Mouse (Mus musculus) intestine, embryonic 14.5 days (tissue): ENCODE measurements at regions not wholly inside any gene's neighbourhood (a gene's known extent, or its start where the extent isn't known, plus 50 kb on each side); places are given as distances from the start of the nearest gene placed in this dataset.

ENCODE experiments used
- ATAC-seq: fragments of 200-750 bp; cut with Nextera tagmentation; replicated peaks from 2 replicates; pipeline ENCODE4 v1.8.0; 2017; ENCODE audit warnings: low read depth, moderate number of reproducible peaks, moderate TSS enrichment, moderate library complexity; ENCODE audit not compliant: low FRiP score, low TSS enrichment
- DNase-seq: peaks from one replicate; pipeline ENCODE4 v3.0.0-alpha.2; 2018; ENCODE audit warnings: low spot score
- H3K27ac ChIP-seq: fragments of 300-500 bp; sonication (generic); 2 replicates; pipeline ENCODE4 v1.5.1; 2014; ENCODE audit warnings: low read depth, mild to moderate bottlenecking, control low read depth
- H3K27me3 ChIP-seq: fragments of 300-500 bp; sonication (generic); replicated peaks from 2 replicates; pipeline ENCODE4 v1.6.1; 2014; ENCODE audit warnings: low read length, control low read depth; ENCODE audit not compliant: control insufficient read depth, insufficient read depth
- H3K36me3 ChIP-seq: fragments of 300-500 bp; sonication (generic); 2 replicates; pipeline ENCODE4 v1.6.1; 2014; ENCODE audit warnings: low read length, control low read depth; ENCODE audit not compliant: control insufficient read depth, insufficient read depth
- H3K4me1 ChIP-seq: fragments of 300-500 bp; sonication (generic); replicated peaks from 2 replicates; pipeline ENCODE4 v1.6.1; 2014; ENCODE audit warnings: low read length, control low read depth, mixed read lengths; ENCODE audit not compliant: control insufficient read depth, insufficient read depth
- H3K4me2 ChIP-seq: fragments of 300-500 bp; sonication (generic); 2 replicates; pipeline ENCODE4 v1.6.1; 2014; ENCODE audit warnings: low read length
- H3K4me3 ChIP-seq: fragments of 300-500 bp; sonication (generic); 2 replicates; pipeline ENCODE4 v1.5.1; 2014; ENCODE audit warnings: low read depth, low read length, control low read depth, mixed read lengths
- H3K9ac ChIP-seq: fragments of 300-500 bp; sonication (generic); 2 replicates; pipeline ENCODE4 v1.6.1; 2014; ENCODE audit warnings: mild to moderate bottlenecking, low read length
- H3K9me3 ChIP-seq: fragments of 300-500 bp; sonication (generic); 2 replicates; pipeline ENCODE4 v1.6.1; 2016; ENCODE audit warnings: low read length, control low read depth; ENCODE audit not compliant: control insufficient read depth
- WGBS: fragments of 180-500 bp; shearing (Covaris S2); extraction: QIAGEN DNeasy Blood & Tissue Kit; methylation state at CpG from one replicate; pipeline ENCODE4 v1.1.7; 2014; 5-methylcytosine and 5-hydroxymethylcytosine counted together

- Histone ChIP-seq H3K4me1 (no peaks in the 10 kb centered on the region), H3K9me3 (no peaks in the 10 kb centered on the region), H3K36me3 (no peaks in the 10 kb centered on the region), H3K4me2 (no peak overlapping the region), H3K27me3 (no peaks in the 10 kb centered on the region), H3K9ac (no peak overlapping the region), H3K4me3 (no peak overlapping the region), H3K27ac (no peak overlapping the region)
- WGBS = 90% methylated on average over 2 of the region's 2 CpGs
- ATAC-seq (no peak), DNase-seq (peak; percentile 10)
Observed at GRCm38 (mm10) chr1:91730281-91730680, 71.0 kb upstream of the Twist2 start.

- no peak overlapping the region for H3K4me2 ChIP-seq
- 46% methylated on average over 13 of the region's 13 CpGs for WGBS
- ATAC-seq (no peak), DNase-seq (peak; percentile 21)
- H3K27ac ChIP-seq = no peak overlapping the region
- no peak overlapping the region for H3K9ac ChIP-seq
- H3K9me3 ChIP-seq = no peaks in the 10 kb centered on the region
- H3K36me3 ChIP-seq = no peaks in the 10 kb centered on the region
- no peaks in the 10 kb centered on the region for H3K27me3 ChIP-seq
- H3K4me1 ChIP-seq = no peaks in the 10 kb centered on the region
- no peak overlapping the region for H3K4me3 ChIP-seq
Observed at GRCm38 (mm10) chr1:91731703-91732102, 69.6 kb upstream of the Twist2 start.

- Histone ChIP-seq H3K9ac (no peak overlapping the region), H3K36me3 (no peaks in the 10 kb centered on the region), H3K27me3 (no peaks in the 10 kb centered on the region), H3K4me3 (no peak overlapping the region), H3K9me3 (no peaks in the 10 kb centered on the region), H3K4me2 (no peak overlapping the region), H3K4me1 (no peaks in the 10 kb centered on the region), H3K27ac (no peak overlapping the region)
- ATAC-seq (no peak), DNase-seq (peak; percentile 47)
- WGBS = 81% methylated on average over 12 of the region's 12 CpGs
Observed at GRCm38 (mm10) chr1:91732461-91732861, 68.8 kb upstream of the Twist2 start.

- 79% methylated on average over 2 of the region's 2 CpGs for WGBS
- Histone ChIP-seq H3K4me1 (no peaks in the 10 kb centered on the region), H3K4me3 (no peak overlapping the region), H3K27ac (no peak overlapping the region), H3K9ac (no peak overlapping the region), H3K36me3 (no peaks in the 10 kb centered on the region), H3K27me3 (no peaks in the 10 kb centered on the region), H3K9me3 (no peaks in the 10 kb centered on the region), H3K4me2 (no peak overlapping the region)
- DNase-seq = peak; percentile 23
- no peak for ATAC-seq
Observed at GRCm38 (mm10) chr1:91734731-91735130, 66.5 kb upstream of the Twist2 start.

- no peaks in the 10 kb centered on the region for H3K27me3 ChIP-seq
- H3K4me3 ChIP-seq = no peak overlapping the region
- no peak for ATAC-seq
- no peak for DNase-seq
- no peak overlapping the region for H3K4me2 ChIP-seq
- H3K4me1 ChIP-seq = no peaks in the 10 kb centered on the region
- no peak overlapping the region for H3K9ac ChIP-seq
- H3K36me3 ChIP-seq = no peaks in the 10 kb centered on the region
- no peak overlapping the region for H3K27ac ChIP-seq
- no peaks in the 10 kb centered on the region for H3K9me3 ChIP-seq
- WGBS = 82% methylated on average over 5 of the region's 5 CpGs
Observed at GRCm38 (mm10) chr1:91735436-91735835, 65.8 kb upstream of the Twist2 start.

- Histone ChIP-seq H3K27me3 (no peaks in the 10 kb centered on the region), H3K9me3 (no peaks in the 10 kb centered on the region), H3K9ac (no peak overlapping the region), H3K4me3 (no peak overlapping the region), H3K27ac (no peak overlapping the region), H3K4me1 (no peaks in the 10 kb centered on the region), H3K4me2 (no peak overlapping the region), H3K36me3 (no peaks in the 10 kb centered on the region)
- ATAC-seq (no peak), DNase-seq (no peak)
- WGBS = 93% methylated on average over 8 of the region's 8 CpGs
Observed at GRCm38 (mm10) chr1:91740661-91741060, 60.6 kb upstream of the Twist2 start.

- WGBS = 88% methylated on average over 7 of the region's 7 CpGs
- Histone ChIP-seq H3K36me3 (no peaks in the 10 kb centered on the region), H3K27me3 (no peaks in the 10 kb centered on the region), H3K4me2 (no peak overlapping the region), H3K4me1 (no peaks in the 10 kb centered on the region), H3K4me3 (no peak overlapping the region), H3K9ac (no peak overlapping the region), H3K9me3 (no peaks in the 10 kb centered on the region), H3K27ac (no peak overlapping the region)
- ATAC-seq (no peak), DNase-seq (no peak)
Observed at GRCm38 (mm10) chr1:91742031-91742430, 59.2 kb upstream of the Twist2 start.

- Histone ChIP-seq H3K27me3 (no peaks in the 10 kb centered on the region), H3K9ac (no peak overlapping the region), H3K9me3 (no peaks in the 10 kb centered on the region), H3K27ac (no peak overlapping the region), H3K4me2 (no peak overlapping the region), H3K4me1 (no peaks in the 10 kb centered on the region), H3K4me3 (no peak overlapping the region), H3K36me3 (no peaks in the 10 kb centered on the region)
- ATAC-seq = no peak
- peak; percentile 67 for DNase-seq
- 42% methylated on average over 3 of the region's 3 CpGs for WGBS
Observed at GRCm38 (mm10) chr1:91742914-91743313, 58.3 kb upstream of the Twist2 start.

GRCm38 (mm10) chr1:91744076-91744475 lies 57.2 kb upstream of the Twist2 start:
- H3K27ac ChIP-seq = no peak overlapping the region
- no peaks in the 10 kb centered on the region for H3K4me1 ChIP-seq
- H3K9me3 ChIP-seq = no peaks in the 10 kb centered on the region
- 88% methylated on average over 3 of the region's 3 CpGs for WGBS
- no peak for DNase-seq
- no peak overlapping the region for H3K9ac ChIP-seq
- H3K27me3 ChIP-seq = no peaks in the 10 kb centered on the region
- no peak for ATAC-seq
- no peak overlapping the region for H3K4me2 ChIP-seq
- H3K4me3 ChIP-seq = no peak overlapping the region
- no peaks in the 10 kb centered on the region for H3K36me3 ChIP-seq
